Mouse (Mus musculus) NIH3T3 (cell line): ENCODE data around the gene Fhit.
"Not testable (repeated sequence)": the region's sequence is repeated elsewhere in the genome, so short reads cannot be mapped to it uniquely, and the experiment has no call there.

Experiments
- DNase-seq: peaks from one replicate; pipeline ENCODE4 v3.0.0-alpha.2; 2012; ENCODE audit warnings: low read depth

Gene Fhit

DNA sequence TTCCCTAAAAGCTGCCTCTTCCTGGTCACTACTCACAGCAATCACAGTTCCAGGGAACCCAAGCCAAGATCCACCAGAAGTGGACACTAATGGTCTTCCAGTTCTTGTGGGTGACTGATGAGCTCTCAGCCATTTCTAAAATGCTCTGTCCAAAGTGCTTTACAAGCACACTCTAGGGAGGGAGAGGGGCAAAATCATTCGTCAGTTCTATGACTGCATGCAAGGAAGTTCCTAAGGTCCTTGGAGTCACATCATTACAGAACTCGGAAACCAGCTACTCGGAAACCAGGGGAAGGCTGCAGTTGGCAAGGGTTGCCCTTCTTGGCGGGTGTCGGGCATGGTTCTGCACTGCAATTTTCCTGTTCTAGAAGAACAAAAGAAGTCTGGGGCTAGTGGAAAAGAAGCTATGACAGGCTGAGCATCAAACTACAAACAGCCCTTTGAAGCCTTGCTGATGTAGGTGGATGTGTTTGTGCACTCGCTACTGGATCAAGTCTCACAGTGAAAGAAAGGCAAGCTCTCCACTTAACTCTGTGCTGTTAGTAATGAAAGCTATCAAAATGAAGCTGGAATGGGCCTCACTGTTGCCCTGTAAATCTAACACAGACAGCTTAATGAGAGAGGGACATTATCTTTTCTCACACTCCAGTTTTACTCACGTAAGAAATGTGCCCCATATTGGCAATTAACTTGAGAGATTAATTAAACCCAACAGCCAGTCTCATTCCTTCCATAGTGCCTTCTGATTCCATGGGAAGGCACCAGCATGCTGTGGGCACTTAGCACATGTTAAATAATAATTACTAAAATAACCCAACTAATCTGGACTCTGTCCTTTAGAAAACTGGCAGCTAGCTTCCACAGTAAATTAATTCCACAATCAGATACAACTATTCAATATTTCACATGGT lies 243.7 kb downstream of the Fhit start:
- no peak for DNase-seq

DNA sequence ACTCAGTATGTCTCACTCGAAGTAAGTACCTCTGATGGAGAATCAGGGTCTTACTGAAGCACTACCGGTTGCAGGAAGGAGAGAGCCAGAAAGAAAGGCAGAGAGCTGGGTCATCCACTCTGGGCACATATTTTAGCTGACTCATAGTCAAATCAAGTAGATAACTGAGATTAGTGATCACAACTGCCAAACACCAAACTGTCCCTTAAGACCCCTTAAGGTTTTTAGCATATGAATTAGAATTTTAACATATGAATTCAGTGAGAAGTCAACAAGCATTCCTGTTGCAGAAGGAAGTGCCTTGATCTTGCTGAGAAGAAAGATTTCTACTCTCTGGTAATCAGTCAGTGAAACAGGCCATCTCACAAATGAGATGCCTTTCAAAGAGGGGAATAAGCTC lies 253.8 kb downstream of the Fhit start:
- DNase-seq: no peak

DNA sequence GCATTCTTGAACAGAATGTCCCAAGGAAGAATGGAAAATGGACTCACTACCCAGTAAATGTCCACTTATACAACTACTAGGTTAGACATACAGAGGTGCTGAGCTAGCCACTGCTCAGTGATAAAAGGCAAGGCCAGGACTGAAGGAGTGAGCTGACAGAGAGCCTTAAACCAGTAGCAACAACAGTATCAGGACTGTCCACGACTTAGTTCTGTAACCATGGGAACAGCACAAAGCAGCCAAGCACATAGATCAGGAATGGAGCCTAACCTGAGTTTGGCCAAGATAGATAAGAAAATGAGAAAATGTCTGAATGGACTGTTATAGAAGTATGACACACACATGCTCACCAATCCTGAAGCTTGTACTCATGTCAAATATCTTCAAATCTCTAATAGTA lies 279.1 kb downstream of the Fhit start:
- no peak for DNase-seq

DNA sequence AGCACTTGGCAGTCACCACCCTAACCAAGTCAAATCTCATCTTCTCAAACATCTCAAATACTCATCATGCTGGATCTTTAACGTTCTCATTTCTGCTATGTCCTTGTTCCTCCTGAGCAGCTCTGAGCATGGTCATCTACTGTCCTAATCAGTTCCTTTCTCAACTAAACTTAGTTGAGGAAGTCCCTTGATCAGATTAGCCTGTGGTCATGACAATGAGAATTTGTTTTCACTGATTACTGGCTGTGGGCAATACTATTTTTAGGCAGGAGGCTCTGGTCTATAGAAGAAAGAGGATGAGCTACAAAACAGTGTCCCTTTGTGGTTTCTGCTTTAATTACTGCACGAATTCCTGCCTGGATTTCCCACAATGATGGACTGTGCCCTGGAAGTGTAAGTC lies 281.1 kb downstream of the Fhit start:
- no peak for DNase-seq

DNA sequence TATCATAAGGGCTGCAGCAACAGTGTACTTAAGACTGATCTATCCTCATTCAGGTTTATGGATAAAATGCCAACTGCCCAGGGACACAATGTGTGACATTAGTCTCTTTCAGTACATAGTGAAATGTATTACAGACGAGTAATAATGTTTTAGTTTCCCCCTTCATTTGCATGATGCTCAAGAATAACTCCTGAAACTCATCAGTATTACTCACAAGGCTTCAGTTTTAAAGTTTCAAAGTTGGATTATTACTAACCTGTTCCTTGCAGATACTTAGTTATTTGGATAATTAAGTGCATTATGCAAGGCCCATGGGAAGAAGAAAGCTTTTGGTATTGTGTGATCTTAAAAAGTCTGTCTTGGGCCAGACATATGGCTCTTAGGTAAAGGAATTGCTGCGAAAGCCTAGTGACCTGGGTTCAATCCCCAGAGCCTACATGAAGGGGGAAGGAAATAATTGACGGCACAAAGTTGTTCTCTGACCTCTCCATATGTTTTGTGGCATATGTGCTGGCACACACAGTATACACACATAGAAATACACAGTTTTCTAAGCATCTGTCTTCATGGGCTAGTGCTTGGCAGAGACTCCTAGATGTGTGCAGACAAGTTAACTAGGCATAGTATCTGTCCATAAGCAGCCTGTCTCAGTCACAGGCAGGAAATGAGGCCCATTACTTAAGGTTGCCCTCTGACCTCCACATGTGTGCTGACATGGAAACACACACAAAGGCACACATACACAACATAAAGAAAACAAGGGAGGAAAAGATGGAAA lies 287.1 kb downstream of the Fhit start:
- no peak for DNase-seq

DNA sequence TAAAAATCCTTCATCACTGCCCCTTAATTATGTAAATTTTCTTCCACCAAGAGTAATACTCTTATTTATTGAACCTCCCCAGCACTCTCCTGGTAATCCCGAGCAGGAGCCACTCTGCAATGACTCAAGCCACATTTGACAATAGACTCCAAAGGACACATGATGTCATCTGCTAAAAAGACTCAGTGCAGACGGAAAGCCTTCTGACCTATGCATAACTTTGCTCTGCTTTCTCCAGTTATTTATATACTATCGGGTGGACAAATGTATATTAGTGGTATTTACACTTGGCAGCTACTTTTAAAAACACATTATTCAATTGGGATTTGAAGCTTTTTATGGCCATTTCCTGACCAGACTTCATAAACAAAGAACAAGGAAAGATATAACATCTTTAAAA lies 304.2 kb downstream of the Fhit start:
- no peak for DNase-seq

- DNase-seq: no peak
Measured at GRCm38 (mm10) chr14:10851936-10852335, 309.9 kb downstream of the Fhit start.

DNA sequence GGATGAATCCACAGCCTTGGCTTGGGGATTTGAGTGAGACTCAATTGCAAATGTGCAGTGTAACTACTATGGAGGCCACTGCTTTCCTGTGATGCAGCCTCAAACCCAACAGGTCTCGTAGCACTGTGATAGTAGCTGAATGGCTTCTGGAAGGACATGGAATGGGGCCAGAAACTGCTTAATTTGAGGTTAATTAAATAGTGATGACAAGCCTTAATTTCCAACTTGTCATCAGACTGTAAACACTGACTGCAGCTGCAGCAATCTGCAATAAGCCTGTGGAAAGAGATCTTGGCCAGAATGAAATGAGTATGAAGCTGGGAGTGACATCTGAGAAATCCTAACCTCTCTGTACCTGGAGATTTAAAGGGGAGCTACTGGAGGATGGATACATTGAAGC lies 325.8 kb downstream of the Fhit start:
- no peak for DNase-seq

DNA sequence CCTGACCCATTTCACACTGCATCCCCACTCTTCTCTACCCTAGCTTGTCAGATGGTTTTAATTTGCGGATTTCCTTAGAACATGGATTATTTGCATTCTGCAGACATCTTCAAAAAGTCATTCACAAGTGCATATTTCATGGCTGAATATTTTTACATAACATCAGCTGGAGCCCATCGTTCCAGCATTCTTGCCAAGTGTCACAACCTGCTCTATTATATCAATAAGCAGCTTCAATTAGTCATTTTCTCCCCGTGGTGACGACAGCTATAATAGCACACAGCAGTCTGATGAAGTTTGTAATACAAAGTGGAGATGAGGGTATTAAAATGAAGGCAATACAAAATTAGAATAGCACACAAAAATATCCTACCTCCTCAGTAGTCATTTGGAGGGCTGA lies 337.0 kb downstream of the Fhit start:
- no peak for DNase-seq

DNA sequence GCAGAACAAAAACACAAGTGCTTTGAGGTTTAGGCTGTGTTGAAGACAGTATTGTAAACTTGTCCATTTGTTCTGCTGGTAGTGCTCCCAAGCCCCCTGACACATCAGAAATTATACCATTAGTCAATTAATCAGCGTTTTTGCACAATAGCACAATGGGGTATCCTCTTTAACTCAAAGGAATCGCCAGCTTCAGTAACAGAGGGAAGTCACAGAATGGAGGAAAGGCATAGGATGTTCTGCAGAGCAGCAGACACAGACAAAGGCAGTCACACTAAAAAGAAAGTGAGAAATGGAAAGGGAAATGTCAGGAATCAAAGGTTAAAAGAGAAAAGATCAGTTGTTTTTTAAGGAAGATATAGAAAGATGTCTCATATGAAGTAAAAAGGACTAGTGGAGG lies 348.3 kb downstream of the Fhit start:
- no peak for DNase-seq

DNA sequence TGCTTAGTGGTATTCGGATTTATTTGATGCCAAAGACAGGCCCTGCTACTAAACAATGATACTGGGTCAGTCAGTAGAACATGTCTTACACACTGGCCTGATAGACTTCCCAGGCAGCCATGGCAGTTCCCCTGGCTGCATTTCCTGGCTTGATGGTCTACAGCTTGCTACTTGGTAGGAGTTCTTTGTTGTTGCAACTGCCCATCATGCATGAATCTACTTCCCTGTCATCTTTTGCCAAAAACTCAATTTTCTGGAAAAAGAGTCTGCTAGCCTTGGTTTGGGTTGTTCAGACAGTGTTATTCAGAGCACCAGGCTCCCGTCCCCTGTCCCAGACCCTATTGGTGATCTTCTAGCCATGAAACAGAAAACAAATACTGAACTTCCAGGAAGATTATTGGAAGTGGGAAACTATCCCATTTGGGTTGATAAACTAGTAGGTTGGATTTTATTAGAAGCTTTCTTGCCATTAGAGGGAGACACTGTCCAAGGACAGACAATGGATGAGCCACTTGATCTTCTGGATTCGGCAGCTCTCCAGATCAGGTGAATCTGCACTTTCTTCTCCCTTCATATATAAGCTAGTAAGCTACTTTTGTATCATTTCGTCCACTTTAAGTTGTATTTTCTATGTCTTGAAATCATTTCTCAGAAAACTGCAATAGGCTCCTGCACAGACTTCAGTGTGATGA lies 363.2 kb downstream of the Fhit start:
- DNase-seq: no peak

- DNase-seq: no peak
Measured at GRCm38 (mm10) chr14:10797595-10797994, 364.2 kb downstream of the Fhit start.

DNA sequence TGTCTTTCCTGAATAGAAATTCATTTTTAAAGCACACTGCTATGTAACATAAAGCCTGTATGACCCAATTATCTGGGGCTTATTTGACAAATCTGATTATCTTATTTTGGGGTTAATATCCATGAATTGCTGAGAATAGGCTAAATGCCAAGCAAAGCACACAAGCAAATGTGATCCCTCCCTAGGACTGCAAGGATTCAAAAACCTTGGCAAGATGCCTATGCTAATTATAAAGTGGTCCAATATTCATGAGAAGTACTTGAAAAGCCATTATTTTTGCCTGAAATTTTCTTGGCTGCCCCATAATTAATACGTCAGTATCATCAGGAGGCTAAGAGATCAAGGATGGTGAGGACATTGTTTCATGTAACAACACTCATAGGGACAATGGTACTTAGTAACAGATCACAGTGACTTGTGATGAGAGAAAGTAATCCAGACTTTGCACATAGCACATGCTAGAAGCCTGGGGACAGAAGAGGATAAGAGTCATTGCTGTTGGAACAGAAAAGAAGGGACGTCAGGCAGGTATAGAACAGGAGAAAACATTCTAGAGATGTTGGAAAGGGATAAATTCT lies 366.2 kb downstream of the Fhit start:
- DNase-seq: no peak

DNA sequence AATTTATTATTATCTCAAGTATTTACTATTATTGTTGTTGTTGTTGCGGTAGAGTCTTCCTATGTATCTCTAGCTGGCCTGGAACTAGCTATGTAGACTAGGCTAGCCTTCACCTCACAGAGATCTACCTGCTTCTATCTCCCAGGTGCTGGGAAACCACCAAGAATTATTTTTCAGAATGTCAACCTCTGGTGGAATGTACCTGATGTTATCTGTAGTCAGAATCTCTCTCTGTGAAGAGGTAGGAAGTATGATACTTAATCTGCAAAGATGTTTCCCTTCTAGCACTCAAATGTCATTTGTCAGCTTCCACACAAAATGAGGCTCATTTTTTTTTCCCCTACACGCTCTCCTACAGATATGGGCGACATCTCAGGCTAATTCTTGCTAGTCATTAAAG lies 377.9 kb downstream of the Fhit start:
- DNase-seq: no peak

- no peak for DNase-seq
Measured at GRCm38 (mm10) chr14:10778721-10779120, 383.1 kb downstream of the Fhit start.

GRCm38 (mm10) chr14:10754883-10755282 lies 407.0 kb downstream of the Fhit start:
- DNase-seq: not testable (repeated sequence)

DNA sequence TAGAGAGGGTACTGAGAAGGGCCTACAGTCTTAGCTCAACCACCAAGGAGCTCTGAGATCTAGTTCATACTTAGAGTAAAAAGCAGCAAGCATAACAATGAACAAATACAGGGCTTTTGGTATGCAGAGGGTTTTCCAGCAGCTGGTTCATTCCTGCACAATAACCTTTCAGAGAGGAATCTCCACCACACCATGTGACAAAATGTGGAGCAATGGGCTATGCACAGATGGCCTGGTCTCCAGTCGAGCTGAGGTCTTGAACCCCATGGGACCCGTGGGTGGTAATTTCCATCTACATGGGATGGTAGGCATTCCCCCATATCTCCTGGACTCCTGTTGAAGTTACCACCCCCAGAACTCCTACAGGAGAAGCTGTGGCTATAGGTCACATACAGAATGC lies 423.8 kb downstream of the Fhit start:
- no peak for DNase-seq

DNA sequence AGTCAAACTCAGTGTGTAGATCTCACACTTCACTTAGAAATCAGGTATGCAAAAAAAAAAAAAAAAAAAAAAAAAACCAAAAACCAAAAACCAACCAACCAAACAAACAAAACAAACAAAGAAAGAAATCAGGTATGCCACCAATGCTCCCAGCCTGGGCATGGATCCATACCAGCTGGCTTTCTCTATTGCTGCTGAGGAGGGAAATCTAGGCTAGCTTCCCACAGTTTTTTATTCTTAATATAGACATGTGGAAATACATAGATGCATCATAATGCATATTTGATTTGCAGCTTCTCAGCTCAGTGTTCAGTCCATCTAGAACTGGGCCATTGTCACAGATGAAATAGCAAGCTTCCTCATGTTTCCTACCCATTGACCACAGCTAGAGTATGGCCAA lies 439.3 kb downstream of the Fhit start:
- DNase-seq: no peak

DNA sequence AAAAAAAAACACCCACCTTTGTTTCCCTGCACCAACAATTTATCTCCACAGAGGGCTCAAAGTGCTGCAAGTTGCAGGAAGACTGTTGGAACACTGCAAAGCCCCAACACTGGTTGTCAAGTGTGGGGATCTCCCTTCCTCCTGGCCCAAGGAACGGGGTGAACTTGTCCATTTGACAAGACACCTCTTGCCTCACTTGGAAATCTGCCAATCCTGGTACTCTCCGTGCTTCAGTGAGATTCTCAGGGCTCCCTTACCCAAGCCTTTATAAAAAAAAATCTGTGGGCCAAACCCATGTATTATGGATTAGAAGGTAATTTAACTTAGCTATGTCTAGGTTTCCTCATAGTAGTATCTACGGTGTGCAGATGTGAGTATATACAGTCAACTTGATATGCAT lies 448.9 kb downstream of the Fhit start:
- DNase-seq: no peak

- DNase-seq: no peak
Measured at GRCm38 (mm10) chr14:10712522-10712881, 449.3 kb downstream of the Fhit start.

GRCm38 (mm10) chr14:10711841-10712521 lies 449.9 kb downstream of the Fhit start:
- no peak for DNase-seq

GRCm38 (mm10) chr14:10710796-10711311 lies 451.0 kb downstream of the Fhit start:
- no peak for DNase-seq
